Mouse (Mus musculus) liver, postnatal 0 days (tissue): ENCODE results near the gene Rflnb. TPM values are rescaled to one million over a fixed set of nuclear protein-coding genes. Genes with fewer than 3 reads are reported as not detected.

ENCODE experiments used
- ATAC-seq: fragments of 200-750 bp; cut with Nextera tagmentation; 2 replicates; pipeline ENCODE4 v1.8.0; 2017; ENCODE audit warnings: mild to moderate bottlenecking, moderate library complexity
- DNase-seq: peaks from one replicate; pipeline ENCODE4 v3.0.0-alpha.2; 2016
- H3K27ac ChIP-seq: fragments of 300-500 bp; sonication (generic); 2 replicates; pipeline ENCODE4 v1.5.1; 2014; ENCODE audit warnings: antibody characterized with exemption, moderate library complexity, mild to moderate bottlenecking, low read depth
- H3K27me3 ChIP-seq: fragments of 300-500 bp; sonication (generic); 2 replicates; pipeline ENCODE4 v1.6.1; 2014; ENCODE audit warnings: low read length, control low read depth, mixed read lengths; ENCODE audit not compliant: insufficient read depth
- H3K36me3 ChIP-seq: fragments of 300-500 bp; sonication (generic); replicated peaks from 2 replicates; pipeline ENCODE4 v1.6.1; 2014; ENCODE audit warnings: mild to moderate bottlenecking, control low read depth, low read length, moderate library complexity, mixed read lengths; ENCODE audit not compliant: insufficient read depth
- H3K4me1 ChIP-seq: fragments of 300-500 bp; sonication (generic); 2 replicates; pipeline ENCODE4 v1.6.1; 2014; ENCODE audit warnings: antibody characterized with exemption, mild to moderate bottlenecking, control low read depth; ENCODE audit not compliant: insufficient read depth
- H3K4me2 ChIP-seq: fragments of 300-500 bp; sonication (generic); 2 replicates; pipeline ENCODE4 v1.6.1; 2014; ENCODE audit warnings: low read depth, mild to moderate bottlenecking, low read length, moderate library complexity, mixed read lengths
- H3K4me3 ChIP-seq: fragments of 300-500 bp; sonication (generic); 2 replicates; pipeline ENCODE4 v1.5.1; 2014; ENCODE audit warnings: low read depth, low read length
- H3K9ac ChIP-seq: fragments of 300-500 bp; sonication (generic); replicated peaks from 2 replicates; pipeline ENCODE4 v1.6.1; 2014; ENCODE audit warnings: mild to moderate bottlenecking, moderate library complexity
- H3K9me3 ChIP-seq: fragments of 300-500 bp; sonication (generic); 2 replicates; pipeline ENCODE4 v1.6.1; 2016; ENCODE audit warnings: mild to moderate bottlenecking, control low read depth, low read length, mixed read lengths
- CTCF ChIP-seq: sonication (generic); IDR thresholded peaks from 2 replicates; pipeline ENCODE4 v1.5.1; 2016; ENCODE audit warnings: antibody characterized with exemption, low read depth
- EP300 ChIP-seq: IDR thresholded peaks from 2 replicates; pipeline ENCODE4 v1.6.1; 2016; ENCODE audit warnings: antibody characterized with exemption, low read depth, mild to moderate bottlenecking
- WGBS: fragments of 180-500 bp; shearing (Covaris S2); extraction: QIAGEN DNeasy Blood & Tissue Kit; methylation state at CpG from one replicate; pipeline ENCODE4 v1.1.7; 2014; ENCODE audit not compliant: insufficient replicate concordance; 5-methylcytosine and 5-hydroxymethylcytosine counted together
- polyA plus RNA-seq: library from polyadenylated mRNA; unstranded; fragments of >200 nt; fragmentation: Nextera tagmentation; extraction: Ambion mirVana; gene quantifications from 2 replicates; pipeline ENCODE4 v1.2.1, GENCODE M21; 2015

The Rflnb gene
- polyA plus RNA-seq, 1 experiment from 2014 or later: 7.9 TPM

GRCm38 (mm10) chr11:76001237-76001878 is 26.2 kb downstream of the Rflnb start:
- TF ChIP-seq CTCF (peak; percentile 29), EP300 (no peak)
- Histone ChIP-seq H3K27me3 (no peaks in the 10 kb centered on the region), H3K36me3 (no peaks in the 10 kb centered on the region), H3K9me3 (no peaks in the 10 kb centered on the region), H3K4me3 (no peak overlapping the region), H3K4me1 (peaks cover 5% of the 10 kb centered on the region), H3K27ac (no peak overlapping the region), H3K9ac (no peak overlapping the region), H3K4me2 (no peak overlapping the region)
- ATAC-seq (no peak), DNase-seq (no peak)
- WGBS: 54% methylated on average over 3 of the region's 3 CpGs

DNA sequence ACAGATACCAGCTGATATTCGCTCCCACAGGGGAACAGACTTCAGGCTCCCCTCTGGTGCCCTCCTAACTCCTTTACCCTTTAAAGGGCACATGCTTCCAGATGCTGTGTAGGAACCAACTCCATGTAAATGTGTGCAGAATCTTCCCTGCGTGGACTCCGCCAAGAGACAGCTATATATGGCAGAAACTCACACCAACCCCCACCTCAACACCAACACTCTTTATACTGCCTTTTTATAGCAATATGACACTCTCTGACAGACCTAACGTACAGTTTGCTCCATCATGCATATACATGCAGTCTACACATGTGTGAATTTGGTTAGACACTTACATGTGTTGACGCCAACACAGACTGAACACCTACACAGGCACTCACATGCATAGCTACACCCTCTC is 26.9 kb downstream of the Rflnb start:
- DNase-seq: no peak
- no peak overlapping the region for H3K4me2 ChIP-seq
- TF ChIP-seq CTCF (no peak), EP300 (no peak)
- no peaks in the 10 kb centered on the region for H3K36me3 ChIP-seq
- H3K4me3 ChIP-seq: no peak overlapping the region
- no peak for ATAC-seq
- no peaks in the 10 kb centered on the region for H3K27me3 ChIP-seq
- no peak overlapping the region for H3K27ac ChIP-seq
- H3K9me3 ChIP-seq: no peaks in the 10 kb centered on the region
- no peak overlapping the region for H3K9ac ChIP-seq
- 83% methylated on average over 5 of the region's 5 CpGs for WGBS
- H3K4me1 ChIP-seq: peaks cover 5% of the 10 kb centered on the region

DNA sequence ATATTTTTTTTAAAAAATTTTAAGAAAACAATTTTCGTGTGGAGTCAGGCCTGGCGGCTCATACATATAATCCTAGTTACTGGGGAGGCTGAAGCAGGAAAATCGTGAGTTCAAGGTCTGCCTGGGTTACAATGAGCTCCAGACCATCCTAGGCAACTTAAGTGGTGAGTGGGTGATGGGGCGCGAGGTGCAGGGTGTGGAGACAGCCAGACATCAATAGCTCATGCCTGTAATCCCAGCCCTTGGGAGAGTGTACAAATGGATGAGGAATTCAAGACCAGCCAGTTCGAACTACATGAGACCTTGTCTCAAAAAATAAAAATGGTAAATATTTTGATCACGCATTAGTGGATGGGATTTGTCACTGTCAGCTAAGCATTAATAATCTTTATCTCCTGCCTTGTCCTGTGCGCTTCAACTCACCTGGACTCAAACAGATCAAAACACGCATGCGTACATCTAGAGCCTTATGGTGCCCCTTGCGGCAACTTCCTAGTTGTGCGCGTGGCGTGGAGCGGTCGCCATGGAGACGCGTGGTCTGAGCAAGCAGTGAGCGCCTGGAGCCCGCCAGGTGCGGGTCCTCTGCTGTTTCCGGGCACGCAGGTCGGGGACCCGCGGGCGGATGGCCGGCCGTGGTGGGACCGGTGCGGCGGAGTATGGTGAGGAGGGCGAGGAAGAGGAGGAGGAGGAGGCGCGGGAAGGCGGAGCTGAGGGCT is 28.0 kb downstream of the Rflnb start, which contains the start of gene 1700016K19Rik:
TSS of gene 1700016K19Rik (plus strand) at position 473 of the 716 bp plus-strand sequence.
- TF ChIP-seq EP300 (no peak), CTCF (peak; percentile 67)
- Histone ChIP-seq H3K4me2 (peak within 1 kb of the TSS; percentile 71), H3K9ac (no peak within 1 kb of the TSS), H3K27ac (no peak within 1 kb of the TSS), H3K9me3 (no peaks in the 10 kb centered on the region), H3K27me3 (no peaks in the 10 kb centered on the region), H3K4me1 (peaks cover 5% of the 10 kb centered on the region), H3K36me3 (no peaks in the 10 kb centered on the region), H3K4me3 (peak within 1 kb of the TSS; percentile 46)
- WGBS: 11% methylated on average over 36 of the region's 36 CpGs
- DNase-seq (peak; percentile 82), ATAC-seq (peak; percentile 70; the same call in 1 of the 2 replicates)

DNA sequence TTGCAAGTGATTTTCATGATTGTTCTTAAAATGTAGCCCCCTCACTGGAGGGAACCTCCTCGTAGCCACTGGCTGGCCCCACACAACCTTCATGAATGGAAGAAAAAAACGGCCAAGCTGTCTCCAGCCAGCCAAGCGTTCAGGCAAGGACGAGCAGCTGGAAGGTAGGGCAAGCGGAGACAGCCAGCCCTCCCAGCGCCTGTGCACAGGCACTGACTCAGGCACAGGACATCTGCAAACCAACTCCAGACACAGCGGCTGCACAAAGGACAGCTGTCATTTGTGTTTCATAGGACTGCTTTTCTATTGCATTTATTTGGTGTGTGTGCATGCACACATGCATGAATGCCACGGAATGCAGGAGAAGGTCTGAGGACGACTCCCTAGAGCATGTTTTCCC is 33.2 kb downstream of the Rflnb start:
- ATAC-seq: no peak
- H3K4me1 ChIP-seq: peaks cover under 1% of the 10 kb centered on the region; the same call in 1 of the 2 replicates
- no peaks in the 10 kb centered on the region for H3K36me3 ChIP-seq
- H3K4me3 ChIP-seq: no peak overlapping the region
- H3K9ac ChIP-seq: no peak overlapping the region
- no peak overlapping the region for H3K4me2 ChIP-seq
- no peaks in the 10 kb centered on the region for H3K27me3 ChIP-seq
- no peak for TF ChIP-seq EP300
- TF ChIP-seq CTCF: no peak
- DNase-seq: no peak
- no peaks in the 10 kb centered on the region for H3K9me3 ChIP-seq
- WGBS: 58% methylated on average over 9 of the region's 9 CpGs
- H3K27ac ChIP-seq: no peak overlapping the region

- no peaks in the 10 kb centered on the region for H3K9me3 ChIP-seq
- H3K4me3 ChIP-seq: no peak overlapping the region
- no peak for DNase-seq
- H3K4me2 ChIP-seq: no peak overlapping the region
- H3K27ac ChIP-seq: no peak overlapping the region
- no peaks in the 10 kb centered on the region for H3K27me3 ChIP-seq
- no peak for ATAC-seq
- no peaks in the 10 kb centered on the region for H3K4me1 ChIP-seq
- no peak overlapping the region for H3K9ac ChIP-seq
- WGBS: 35% methylated on average over 8 of the region's 8 CpGs
- TF ChIP-seq EP300 (no peak), CTCF (no peak)
- H3K36me3 ChIP-seq: no peaks in the 10 kb centered on the region
Measured at GRCm38 (mm10) chr11:75992481-75992880, 35.1 kb downstream of the Rflnb start.

GRCm38 (mm10) chr11:75991911-75992310 is 35.7 kb downstream of the Rflnb start:
- H3K4me1 ChIP-seq: no peaks in the 10 kb centered on the region
- TF ChIP-seq EP300 (no peak), CTCF (peak; percentile 38; the same call in 1 of the 2 replicates)
- DNase-seq: no peak
- no peaks in the 10 kb centered on the region for H3K27me3 ChIP-seq
- H3K27ac ChIP-seq: no peak overlapping the region
- no peaks in the 10 kb centered on the region for H3K9me3 ChIP-seq
- no peak overlapping the region for H3K4me2 ChIP-seq
- ATAC-seq: no peak
- no peaks in the 10 kb centered on the region for H3K36me3 ChIP-seq
- H3K4me3 ChIP-seq: no peak overlapping the region
- 56% methylated on average over 8 of the region's 8 CpGs for WGBS
- H3K9ac ChIP-seq: no peak overlapping the region
